Mouse (Mus musculus) liver, adult (tissue): ENCODE results near the gene Ninj1.
A peak's percentile ranks its signal among the peaks of the same experiment; 100 is the strongest.

ENCODE experiments used
- GATA4 ChIP-seq: IDR thresholded peaks from 2 replicates; pipeline ENCODE4 v1.6.1; 2014; ENCODE audit warnings: mild to moderate bottlenecking, low read length; ENCODE audit not compliant: insufficient replicate concordance

The Ninj1 gene

GRCm38 (mm10) chr13:49163645-49164044 lies 23.6 kb upstream of the Ninj1 start:
- TF ChIP-seq GATA4: no peak

DNA sequence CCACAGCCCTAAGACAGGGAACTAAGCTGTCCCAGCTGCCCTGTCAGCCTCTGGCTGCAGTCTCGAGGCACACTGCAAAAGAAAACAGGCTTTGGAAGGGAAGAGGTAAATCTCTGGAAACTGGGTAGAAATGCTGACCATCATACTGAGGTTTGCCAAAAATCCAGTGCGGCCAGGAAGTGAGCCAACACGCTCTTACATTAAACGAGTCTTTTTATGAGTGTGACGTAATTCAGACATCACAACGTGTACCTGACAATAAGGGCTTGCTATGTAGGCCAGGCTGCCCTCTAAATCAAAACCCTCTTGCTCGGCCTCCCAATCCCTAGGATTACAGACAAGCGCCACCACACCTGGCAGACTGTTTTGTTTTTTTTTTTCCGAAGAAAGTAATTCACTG lies 20.2 kb upstream of the Ninj1 start:
- no peak for TF ChIP-seq GATA4

- TF ChIP-seq GATA4: no peak
Observed at GRCm38 (mm10) chr13:49169448-49170207, 17.7 kb upstream of the Ninj1 start.

DNA sequence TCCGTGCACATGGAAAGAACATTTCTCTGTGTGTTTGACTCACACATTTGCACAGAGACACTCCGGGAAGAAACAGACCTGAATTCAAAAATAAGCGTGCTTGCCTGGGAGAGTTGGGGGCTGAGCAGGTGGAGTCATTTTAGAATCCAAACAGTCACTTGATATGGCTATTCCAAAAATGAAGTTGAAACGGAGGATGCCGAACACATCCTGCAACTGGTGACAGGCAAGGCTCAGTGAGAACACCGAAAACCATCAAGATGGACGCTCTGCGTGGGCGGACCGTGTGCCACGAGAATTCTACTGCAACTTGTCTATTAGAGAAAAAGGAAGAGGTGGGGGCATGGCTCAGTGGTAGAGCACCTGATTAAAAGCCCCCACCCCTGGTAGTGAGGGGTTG lies 16.7 kb upstream of the Ninj1 start:
- no peak for TF ChIP-seq GATA4

GRCm38 (mm10) chr13:49171729-49172128 lies 15.6 kb upstream of the Ninj1 start:
- peak; percentile 59; the same call in 1 of the 2 replicates for TF ChIP-seq GATA4

DNA sequence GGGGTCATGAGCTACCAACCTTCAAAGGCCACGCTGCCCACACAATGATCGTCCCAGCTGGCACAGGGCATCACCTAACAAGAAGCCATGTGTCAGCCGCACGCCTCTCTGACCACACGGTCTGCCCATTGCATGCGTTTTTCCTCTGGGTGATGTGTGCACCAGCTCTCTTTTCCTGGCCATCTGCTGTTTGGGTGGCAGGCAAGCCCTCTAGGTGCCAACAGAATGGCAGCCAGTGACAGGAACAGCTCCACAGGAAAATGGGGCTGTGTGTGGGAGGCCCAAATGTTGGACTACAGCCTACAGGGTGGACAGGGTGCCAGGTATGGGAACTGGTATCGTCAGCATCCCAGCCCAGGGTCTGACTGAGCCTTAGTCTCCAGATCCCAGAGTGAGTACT lies 14.9 kb upstream of the Ninj1 start:
- no peak for TF ChIP-seq GATA4

- no peak for TF ChIP-seq GATA4
Observed at GRCm38 (mm10) chr13:49172971-49173596, 14.2 kb upstream of the Ninj1 start.

DNA sequence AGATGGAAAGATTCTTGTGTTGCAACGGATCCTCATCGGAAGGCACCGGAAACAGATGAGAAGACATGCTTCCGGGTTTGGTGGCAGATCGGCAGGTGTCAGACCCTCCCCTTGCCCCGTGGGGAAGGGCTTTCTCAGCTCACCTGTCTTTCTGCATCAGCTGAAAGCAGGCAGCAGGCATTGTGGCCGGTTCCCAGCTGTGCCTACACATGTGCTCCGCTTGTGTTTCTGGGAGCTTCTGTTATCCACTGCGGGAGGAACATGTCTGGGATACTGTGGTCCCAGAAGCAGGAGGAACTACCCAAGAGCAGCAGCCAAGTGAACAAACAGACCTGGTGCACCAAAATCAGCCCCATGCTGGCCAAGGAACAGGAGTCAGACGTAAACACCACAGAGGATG lies 11.8 kb upstream of the Ninj1 start:
- no peak for TF ChIP-seq GATA4

- TF ChIP-seq GATA4: no peak
Observed at GRCm38 (mm10) chr13:49178839-49179585, 8.3 kb upstream of the Ninj1 start.

- TF ChIP-seq GATA4: no peak
Observed at GRCm38 (mm10) chr13:49180274-49180673, 7.0 kb upstream of the Ninj1 start.

DNA sequence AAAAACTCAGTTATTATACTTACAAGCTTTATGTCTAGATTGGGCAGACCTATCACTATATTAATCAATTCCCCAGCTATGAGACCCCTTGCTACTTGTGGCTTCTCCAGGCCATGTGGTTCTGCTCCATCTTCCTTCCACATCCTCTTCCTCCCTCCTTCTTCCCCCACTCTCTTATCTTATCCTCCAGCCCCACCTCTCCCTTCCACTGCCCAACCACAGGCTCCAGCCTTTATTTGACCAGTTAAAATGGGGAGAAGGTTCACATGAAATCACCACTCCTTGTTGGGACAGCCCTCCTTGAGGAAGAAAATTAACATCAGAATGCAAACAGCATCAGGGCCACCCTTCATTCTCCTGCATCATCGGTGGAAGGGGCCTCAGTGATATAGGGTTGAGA lies 6.6 kb upstream of the Ninj1 start:
- TF ChIP-seq GATA4: no peak

DNA sequence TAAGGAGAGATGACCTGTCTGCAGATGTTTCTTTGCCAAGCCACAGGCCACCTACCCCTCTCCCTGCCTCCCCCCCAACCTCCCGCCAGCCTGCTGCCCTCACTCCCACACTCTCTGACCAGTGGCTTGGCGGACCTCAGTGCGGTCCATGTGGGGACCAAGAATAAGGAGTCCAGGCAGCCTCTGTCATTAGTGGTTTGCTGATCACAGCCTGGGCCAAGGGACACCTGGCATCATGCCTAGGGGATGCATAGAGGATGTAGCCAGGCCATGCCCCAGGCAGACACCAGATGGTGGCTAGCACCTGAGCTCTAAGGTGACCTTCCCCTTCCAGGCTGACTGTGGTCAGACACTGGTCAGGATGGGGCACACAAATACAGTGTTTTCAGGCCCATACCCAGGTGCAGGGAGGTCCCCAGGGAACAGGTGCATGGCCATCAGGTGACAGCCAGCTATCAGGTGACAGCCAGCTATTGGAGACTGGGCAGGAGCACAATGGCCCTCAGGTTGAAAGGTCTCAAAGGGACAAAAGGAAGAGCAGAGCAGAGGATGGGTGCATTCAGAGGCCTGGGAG lies 5.8 kb upstream of the Ninj1 start:
- TF ChIP-seq GATA4: no peak

- TF ChIP-seq GATA4: no peak
Observed at GRCm38 (mm10) chr13:49183161-49183560, 4.1 kb upstream of the Ninj1 start.

- TF ChIP-seq GATA4: no peak
Observed at GRCm38 (mm10) chr13:49183646-49184045, 3.6 kb upstream of the Ninj1 start.

DNA sequence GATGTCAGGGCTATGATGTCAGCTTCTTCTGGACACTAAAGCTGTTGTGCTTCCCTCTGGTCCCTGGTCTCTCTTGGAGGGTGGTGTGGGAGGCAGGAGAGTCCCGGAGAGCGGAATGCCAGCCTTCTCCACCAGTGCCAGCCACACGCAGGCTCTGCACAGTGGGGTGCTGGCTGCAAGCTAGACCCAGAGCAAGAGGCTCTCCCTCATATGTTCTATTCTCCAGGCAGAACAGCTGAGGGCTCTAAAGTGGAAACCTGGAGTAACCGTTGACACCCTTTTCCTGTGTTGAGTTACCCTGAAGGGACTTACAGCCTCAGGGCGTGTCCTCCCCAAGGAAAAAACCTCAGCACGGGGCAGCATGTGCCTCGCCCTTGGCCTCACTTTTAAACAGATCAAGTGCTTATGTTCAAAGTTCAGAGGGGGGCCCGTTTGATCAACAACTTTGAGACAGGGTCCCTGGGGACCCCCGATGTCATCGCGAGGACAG lies 442 bp upstream of the Ninj1 start:
- TF ChIP-seq GATA4: no peak

- TF ChIP-seq GATA4: no peak
Observed at GRCm38 (mm10) chr13:49188219-49188965, 1.1 kb downstream of the Ninj1 start.
